Mouse (Mus musculus) adrenal gland, postnatal 14 days (tissue): ENCODE measurements around the gene Hspbap1. TPM values are rescaled to one million over a fixed set of nuclear protein-coding genes. Genes with fewer than 3 reads are reported as not detected.

Experiments
- DNase-seq: peaks from one replicate; pipeline ENCODE4 v3.0.0; 2021; ENCODE audit warnings: mixed read lengths
- total RNA-seq: library from RNA; stranded (reverse); gene quantifications from 2 replicates; pipeline ENCODE4 v1.2.3, GENCODE M21; 2021

Gene Hspbap1
- total RNA-seq, 1 experiment from 2014 or later: 5.3 TPM

DNA sequence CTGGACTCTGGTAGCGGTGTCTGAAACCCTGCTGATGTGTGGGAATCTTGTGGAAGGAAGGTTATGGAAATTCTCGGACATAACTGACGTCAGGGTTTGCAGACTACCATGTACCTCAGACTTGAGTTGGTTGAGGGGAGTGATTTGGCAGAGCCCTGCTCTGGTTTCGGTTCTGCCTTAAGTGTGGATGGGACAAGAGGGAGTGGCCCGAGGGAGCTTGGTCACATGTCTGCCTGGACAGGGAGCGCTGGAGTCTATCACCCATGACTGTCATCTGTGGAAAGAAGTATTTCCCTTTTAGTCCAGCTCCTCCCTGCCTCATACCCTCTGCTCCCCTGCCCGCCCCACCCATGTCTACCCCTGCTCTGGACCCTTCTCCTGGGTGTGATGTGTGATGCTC, 32.0 kb downstream of the Hspbap1 start:
- DNase-seq: no peak

DNA sequence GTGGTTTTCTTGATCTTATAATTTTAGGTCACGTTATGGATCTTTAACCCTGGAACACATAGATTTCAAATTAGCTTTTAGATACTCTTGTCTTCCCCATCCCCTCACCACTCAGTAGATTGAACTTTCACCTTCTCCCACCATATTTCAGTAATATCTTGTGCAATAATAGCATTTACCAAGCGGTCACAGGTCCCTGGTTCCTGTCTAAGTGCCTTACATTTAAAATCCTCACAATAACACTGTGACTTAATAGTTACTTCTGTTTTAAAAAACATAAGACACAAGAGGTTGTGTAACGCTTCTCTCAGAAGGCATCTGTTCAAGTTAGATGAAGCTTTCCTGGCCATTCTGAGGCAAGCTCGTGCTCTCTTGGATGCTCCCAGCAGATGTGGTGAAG, 33.5 kb downstream of the Hspbap1 start:
- no peak for DNase-seq

DNA sequence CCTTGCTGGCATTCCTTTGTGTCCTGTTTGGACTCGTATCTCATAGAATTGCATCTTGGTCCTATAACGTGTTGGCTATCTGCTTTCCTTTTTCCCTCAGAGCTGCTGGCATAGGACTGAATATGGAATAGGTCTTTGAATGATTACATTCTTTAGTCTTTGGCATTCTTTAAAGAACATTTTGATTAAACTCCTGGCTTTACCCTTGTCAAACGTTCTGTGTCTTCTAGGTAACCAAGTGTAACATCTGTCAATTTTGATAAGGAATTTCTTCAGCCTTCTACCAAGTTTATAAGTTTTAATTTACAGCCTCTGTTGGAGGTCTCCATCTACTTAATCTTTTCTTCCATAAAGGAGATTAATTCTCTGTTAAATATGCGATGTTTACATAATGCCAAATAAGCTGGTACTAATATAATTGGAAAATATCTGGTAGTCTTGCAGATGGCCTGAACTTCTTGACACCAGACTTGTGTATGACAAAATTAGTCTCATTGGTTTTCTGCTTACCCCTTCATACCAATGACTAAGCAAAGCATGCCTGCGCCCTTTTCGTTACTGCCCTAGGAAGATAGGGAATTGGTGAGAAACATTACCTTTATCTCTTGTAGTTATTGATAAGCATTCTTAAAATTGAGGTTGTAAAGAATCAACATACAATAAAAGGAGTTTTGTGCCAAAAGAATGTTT, 36.9 kb downstream of the Hspbap1 start:
- DNase-seq: no peak

DNA sequence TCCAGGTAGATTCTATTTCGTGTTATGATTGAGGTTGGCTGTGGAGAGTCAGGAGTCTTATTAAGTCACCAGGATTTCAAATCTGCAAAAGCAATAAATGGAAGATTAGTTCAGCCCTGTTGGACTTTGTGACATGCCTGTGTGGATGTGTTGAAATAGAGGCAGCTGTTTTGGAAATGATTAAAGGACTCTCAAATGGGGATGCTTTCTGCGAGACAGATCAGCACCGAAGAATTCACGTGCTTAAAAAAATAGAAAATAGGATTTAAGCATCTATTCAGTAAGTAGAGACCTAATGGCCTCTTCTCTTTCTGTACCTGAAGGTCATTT, 37.5 kb downstream of the Hspbap1 start:
- no peak for DNase-seq

DNA sequence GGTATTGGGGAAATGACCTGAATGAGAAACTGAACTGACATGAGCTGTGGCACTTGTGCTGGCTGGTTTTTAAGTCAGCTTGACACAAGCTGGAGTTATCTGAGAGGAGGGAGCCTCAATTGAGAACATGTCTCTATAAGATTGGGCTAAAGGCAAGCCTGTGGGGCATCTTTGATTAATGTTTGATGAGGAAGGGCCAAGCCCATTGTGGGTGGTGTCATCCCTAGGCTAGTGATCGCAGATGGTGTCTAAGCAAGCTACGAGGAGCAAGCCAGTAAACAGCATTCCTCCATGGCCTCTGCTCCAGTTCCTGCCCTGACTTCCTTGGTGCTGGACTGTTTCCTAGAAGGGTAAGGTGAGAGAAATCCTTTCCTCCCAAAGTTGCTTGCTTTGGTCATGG, 38.7 kb downstream of the Hspbap1 start:
- DNase-seq: no peak

DNA sequence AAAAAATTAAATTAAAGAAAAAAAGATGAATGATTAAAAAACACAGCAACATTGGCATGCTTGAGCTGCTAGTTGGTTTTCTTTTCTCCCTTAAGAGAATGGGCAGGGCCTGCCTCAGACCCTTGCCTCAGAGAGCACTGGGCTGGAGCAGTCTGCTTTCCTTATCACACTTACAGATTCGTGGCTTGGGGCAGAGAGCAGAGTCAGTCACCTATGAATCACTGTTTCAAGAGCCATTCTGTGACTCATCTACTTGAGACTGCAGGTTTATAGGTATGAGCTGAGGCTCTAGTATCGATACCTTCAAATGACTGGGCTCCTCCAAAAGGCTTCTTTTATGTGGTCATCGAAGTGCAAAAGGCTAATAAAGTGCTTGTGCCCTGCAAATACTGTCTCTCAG, 42.9 kb downstream of the Hspbap1 start:
- no peak for DNase-seq

DNA sequence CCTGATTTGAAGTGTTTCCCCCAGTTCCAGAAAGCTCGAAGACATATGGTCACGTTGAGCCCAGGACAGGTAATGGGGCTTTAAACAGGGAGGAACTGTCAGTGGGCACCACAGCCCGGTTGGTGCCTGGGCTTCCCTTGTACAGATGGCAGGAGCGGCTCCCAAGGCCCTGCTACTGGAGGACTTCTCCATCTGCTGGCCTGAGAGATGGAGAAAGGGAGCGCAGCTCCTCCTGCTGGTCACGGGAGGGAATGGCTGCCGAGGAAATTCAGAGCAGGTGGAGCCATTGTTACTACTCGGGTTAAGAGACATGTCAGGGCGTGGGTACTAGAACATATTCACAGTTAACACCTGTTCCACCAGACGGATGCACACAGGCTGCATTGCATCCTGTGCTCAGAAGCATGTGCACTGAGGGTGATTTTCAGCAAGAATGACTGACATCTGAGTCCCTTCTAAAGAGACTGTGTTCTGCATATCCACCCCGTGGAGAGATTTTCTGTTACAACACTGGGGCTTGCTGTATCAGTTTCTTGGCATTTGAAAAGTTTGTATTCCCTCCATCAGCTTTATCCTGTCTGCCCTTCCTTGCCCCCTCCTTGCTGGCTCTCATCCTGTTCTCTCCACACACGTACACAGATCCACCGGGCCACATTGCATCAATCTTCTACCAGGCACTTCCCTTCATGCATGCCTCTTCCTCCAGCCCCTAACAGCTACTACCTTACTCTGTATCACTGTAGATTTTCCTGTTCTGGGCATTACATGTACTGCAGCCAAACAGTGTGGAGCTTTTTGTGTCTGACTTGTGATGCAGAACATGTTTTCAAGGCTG, 47.3 kb downstream of the Hspbap1 start:
- DNase-seq: peak; percentile 89

DNA sequence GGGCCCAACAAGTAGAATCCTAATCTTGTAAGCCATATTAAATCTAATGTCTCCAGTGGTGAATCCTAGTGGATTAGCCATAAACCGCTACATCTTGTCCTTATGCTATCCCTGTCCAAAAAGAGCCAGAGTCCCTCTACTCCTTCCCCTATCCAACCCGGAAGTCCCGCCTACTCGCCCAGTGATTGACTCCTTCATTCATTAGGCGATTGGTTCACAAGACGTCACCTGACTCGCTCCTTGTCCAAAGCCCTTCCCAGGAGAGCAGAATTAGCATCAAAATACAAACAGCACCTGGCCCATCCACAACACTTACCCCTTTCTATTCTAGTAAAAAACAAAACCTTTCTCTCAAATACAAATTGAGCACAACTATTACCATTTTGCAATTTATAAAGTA, 59.8 kb downstream of the Hspbap1 start:
- DNase-seq: peak; percentile 14

DNA sequence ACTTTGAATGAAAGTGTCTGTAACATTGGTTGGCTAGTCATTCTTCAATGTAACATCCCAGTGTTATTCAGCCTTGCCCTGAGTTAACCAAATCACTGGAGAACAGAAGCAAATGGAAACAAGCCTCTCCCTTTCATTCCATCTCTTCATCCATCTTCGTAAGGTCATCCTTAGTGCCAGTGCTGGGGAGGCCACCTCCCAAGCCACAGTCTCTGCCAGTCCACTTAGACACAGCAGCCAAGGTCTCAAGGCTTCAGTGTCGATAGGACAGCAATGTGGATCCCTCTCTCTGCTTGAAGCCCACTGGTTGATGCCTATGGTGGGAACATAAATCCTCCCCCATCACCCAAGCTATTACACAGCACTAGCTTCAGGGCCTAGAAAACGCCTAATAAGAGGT, 62.8 kb downstream of the Hspbap1 start:
- DNase-seq: peak; percentile 34

DNA sequence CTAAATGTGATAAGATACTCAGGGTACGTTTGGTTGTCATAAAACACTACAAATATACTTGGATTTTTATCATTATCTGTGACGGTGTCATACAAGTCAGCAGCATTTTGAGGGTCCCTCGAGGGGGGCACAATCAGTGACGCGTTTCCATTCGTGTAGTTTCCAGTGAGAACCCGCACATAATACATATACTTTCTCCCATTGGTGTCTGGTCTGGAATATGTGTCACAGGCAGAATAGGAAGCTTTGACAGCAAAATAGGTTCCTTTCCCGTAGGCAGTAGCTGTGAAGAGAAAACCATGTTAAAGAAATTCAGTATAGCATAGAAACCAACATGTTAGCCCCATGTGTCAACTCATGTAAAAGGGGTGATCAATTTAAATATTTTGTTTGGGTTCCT, 64.5 kb downstream of the Hspbap1 start:
- no peak for DNase-seq

DNA sequence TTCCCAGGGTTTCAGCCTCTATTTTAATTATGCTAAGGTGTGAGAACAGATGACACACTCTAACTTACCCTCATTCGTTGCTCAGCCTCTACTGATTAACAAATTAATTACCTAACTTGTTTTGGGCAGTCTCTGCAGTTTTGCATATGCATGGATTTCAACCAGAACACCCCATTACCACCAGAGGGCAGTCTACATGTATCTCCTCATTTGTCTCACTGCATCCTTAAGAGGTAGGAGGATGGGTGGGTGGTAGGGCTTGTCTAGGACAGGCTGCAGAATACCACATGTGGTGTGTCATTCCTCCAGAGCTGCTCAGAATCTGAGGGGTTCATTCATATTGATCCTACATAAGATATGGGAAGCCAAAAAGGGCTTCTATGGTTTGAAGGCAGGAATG, 69.5 kb downstream of the Hspbap1 start:
- DNase-seq: peak; percentile 53

DNA sequence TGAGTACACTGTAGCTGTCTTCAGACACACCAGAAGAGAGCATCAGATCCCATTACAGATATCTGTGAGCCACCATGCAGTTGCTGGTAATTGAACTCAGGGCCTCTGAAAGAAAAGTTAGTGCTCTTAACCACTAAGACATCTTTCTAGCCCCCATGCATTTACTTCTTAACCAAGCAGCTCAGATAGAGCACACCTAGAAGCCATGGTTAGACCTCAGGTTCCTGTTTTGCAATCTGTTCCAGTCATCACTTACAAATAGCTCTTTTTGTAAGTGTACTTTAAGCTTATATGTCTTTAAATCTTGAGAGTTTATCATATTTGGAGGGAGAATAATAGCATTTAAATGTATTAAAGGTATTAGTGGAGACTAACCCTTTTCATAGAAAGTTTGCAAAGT, 77.0 kb downstream of the Hspbap1 start:
- DNase-seq: no peak

DNA sequence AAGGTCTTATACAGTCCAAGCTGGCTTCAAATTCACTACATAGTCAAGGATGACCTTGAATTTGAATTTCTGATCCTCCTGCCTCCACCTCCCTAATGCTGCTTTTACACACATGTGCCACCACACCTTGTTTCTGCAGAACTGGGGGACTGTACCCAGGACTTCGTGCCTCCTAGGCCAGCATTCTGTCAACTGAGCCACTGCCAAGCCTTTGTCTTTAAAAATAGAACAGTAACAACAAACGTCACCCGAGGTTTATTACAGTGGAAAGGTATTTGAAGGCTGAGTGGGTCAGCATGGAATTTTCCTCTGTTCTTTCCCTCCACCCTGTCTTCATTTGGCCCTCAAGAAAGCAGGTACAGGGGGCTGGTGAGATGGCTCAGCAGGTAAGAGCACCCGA, 85.7 kb downstream of the Hspbap1 start:
- no peak for DNase-seq

DNA sequence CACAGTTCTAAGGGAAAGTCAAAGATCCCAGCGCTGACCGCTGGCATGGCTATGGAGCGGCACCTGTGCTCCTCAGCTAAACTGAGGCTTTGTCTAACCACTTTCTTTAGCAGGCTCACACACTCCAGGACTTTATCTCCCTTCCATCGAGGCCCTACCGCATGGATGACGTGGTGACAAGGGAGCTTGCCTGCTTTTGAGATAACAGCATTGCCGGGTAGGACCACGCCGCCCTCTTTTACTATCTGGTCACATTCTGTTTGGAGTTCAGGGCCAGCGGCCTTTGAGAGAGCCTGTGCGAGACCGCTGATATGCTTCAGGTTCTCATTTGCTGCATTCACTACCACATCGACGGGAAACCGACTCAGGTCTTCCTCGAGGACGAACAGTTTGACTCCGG, 86.6 kb downstream of the Hspbap1 start:
- no peak for DNase-seq

DNA sequence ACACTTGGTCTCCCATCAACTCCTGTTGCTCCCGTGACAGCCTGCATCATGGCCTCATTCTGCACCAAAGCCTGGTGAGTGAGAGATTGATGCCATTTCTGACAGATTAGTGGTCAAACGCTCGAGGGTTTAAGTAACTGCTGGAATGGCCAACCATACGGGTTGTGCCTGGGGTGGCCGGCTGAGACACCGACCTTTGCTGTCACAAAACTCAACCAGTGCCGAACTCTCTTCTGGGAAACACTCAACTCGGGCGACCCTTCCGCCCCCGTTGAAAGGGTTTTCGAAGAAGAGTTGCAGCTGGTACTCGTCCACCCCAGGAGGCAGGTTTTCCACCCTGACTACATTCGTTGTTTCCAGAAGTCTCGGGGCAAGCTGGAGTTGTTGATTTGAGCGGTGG, 90.1 kb downstream of the Hspbap1 start:
- no peak for DNase-seq

DNA sequence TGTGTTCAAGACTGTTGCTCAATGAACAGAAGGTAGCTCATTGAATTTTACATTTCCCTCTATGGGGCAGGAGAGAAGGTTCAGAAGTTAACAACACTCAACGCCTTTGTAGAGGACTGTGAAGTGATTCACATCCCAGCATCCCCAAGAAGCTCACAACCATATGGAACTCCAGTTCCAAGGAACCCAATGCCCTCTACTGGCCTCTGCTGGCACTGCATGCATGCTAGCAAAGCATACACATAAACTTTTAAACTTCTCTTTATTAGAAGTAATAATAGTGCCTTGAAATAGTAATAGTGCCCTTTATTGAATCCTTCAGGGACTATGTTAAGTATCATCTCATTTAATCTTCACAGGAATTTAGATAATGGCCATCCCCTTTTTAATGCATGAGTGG, 91.9 kb downstream of the Hspbap1 start:
- DNase-seq: peak; percentile 30

DNA sequence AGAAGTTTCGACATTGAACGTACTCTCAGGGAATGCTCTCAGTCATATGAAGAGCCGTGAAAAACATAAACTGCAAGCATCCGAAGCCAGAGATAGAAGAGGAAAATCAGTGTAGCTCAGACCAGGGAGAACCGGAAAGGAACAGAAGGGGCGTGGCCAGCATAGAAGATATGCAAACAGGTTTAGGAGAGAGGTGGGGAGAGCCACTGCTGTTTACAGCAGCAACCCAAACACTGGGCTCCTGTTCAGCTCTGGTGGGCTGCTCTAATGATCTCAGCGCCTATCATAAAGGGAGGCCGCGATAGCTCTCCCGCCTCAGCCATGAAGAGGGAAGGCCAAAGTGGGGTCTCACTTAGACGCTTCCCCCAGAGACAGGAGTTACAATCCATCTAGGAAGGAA, 97.6 kb downstream of the Hspbap1 start:
- no peak for DNase-seq

DNA sequence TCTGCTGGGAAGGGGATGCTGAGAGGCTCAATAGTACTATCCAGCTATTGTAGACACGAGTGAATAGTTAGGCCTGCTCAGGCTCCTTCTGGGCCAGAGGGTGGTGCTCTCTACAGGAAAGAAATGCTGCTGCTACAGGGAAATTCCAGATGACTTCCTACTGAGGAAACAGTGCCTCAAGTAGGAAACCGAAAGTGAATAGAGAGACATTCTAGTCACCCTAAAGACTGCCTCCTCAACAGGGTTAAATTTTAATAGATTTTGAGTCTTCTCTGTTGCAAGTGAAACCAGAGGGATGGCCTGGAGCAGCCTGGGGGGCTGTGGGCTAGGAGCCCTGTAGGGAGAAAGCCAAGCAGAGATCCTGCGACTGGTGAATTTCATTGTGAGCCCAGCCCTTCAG, 99.0 kb downstream of the Hspbap1 start:
- peak; percentile 18 for DNase-seq

DNA sequence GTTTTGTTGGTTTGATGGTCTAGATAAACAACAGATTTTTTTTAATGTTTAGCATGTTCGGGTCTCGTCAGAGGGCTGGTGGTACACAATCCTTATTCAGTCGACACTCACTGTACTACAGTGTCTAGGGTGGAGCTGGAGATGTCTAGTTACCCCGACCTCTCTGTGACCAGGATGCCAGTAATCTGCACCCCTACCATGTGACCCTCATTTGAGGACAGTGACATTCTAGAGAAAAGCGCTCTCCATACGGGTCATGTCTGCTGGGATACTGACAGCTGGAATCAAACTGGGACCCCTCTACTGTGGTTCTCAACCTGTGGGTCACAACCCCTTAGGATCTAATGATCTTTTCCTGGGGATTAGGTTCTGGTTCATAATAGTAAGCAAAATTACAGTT, 99.5 kb downstream of the Hspbap1 start:
- DNase-seq: no peak

DNA sequence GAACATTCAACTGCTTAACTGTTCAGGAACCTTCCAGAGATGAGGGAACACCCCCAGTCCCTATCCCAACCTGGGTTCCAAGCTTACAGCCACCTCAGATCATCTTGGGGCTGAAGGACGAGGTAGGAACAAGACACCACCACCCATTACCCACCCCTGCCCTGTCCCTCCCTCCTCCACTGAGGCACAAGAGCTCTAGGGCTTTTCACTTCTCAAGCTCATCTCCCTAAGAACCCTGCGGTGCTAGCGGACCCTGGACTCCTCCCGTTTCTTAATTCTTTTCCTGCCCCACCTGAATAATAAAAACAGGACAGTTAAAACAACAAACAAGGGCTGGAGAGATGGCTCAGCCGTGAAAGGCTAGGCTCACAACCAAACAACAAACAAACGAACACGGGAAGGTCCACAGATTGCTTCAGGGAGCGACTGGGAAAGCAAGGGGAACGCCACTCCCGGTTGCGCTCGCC, 100.4 kb downstream of the Hspbap1 start:
- DNase-seq: no peak

DNA sequence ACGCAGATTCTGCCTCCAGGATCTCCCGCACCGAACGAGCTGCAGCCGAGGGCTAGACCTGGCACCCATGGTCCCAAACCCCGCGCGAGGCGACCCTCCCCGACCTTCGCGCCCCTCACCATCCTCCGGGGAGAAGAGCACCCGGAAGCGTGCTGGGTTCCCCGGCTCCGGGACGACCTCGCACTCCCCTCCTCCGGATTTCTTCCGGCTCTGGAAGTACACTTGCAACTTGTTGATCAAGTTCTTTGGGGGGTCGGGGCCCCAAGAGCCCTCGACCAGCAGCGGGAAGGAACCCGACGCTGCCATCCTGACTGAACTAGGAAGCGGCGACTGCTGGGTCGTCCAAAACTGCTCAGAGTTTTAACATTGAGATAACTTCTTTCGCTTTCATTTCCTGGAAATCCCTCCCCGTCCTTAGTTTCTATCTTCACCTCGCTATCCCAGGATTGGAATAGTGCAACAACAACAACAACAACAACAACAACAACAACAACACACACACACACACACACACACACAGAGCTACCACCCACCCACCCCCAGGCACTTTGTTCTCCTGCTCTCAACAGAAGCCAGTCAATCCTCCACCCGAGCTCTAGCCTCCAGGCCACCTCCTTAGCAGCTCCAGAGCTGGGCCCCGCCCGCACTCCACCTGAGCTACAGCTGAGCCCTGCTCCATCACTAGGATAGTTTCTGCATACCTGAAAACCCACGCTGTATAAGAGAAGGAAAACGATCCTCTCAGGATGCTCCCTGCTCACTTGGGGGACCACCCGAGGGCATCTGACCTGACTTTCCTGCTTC, 101.1 kb downstream of the Hspbap1 start, which contains the start of gene Parp14:
Parp14 (minus strand) TSS at position 497 of the 804 bp plus-strand sequence.
- peak; percentile 71 for DNase-seq

DNA sequence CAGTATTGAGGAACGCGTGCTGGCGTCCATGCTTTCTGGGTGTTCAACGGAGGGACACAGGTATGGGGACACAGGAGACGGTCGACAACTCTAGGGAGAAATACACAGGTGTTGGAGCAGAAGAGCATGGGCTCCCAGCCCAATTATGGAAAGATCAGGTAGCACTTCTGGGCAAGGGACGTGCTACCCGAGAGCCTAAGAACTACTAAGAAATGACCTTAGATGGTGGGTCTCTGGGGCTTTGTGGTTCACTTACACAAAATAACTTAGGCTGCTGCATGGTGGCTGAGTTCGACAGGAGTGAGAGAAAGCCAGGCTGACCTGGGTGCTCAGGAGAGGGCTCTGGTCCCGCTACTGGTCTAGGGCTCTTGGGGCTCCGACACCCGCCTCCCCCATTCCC, 101.7 kb downstream of the Hspbap1 start:
- peak; percentile 9 for DNase-seq

DNA sequence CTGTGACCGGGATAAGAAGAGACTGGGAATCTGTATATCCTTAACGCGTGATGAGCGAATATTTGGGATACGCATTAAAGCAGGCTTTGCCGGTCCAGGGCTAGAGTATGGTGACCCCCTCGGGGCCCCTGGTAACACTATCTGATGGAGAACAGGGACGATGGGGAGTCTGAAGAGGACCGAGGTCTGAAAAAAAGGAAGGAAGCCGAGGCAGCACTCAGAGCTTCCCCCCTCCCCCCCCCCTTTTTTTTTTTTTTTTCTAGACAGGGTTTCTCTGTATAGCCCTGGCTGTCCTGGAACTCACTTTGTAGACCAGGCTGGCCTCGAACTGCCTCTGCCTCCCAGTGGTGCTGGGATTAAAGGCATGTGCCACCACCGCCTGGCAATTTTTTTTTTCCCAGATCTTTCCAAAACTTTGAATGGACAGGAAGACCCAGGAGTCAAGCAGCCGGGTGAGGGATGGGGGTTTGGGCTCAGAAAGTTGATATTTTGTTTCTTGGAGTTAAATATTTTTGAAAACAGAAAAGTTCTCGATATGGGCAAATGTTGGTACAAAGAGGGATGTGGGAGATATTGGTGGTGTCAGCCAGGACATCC, 102.3 kb downstream of the Hspbap1 start:
- DNase-seq: no peak
